Mouse (Mus musculus) embryonic facial prominence, embryonic 10.5 days (tissue): ENCODE measurements at regions not wholly inside any gene's neighbourhood (a gene's known extent, or its start where the extent isn't known, plus 50 kb on each side); places are given as distances from the start of the nearest gene placed in this dataset.

Source experiments
- DNase-seq: peaks from one replicate; pipeline ENCODE4 v3.0.0-alpha.2; 2017; ENCODE audit warnings: low spot score
- H3K27ac ChIP-seq: fragments of 300-500 bp; sonication (generic); replicated peaks from 2 replicates; pipeline ENCODE4 v1.5.1; 2016; ENCODE audit warnings: mild to moderate bottlenecking
- H3K27me3 ChIP-seq: fragments of 300-500 bp; sonication (generic); replicated peaks from 2 replicates; pipeline ENCODE4 v1.6.1; 2016; ENCODE audit warnings: low read depth, mild to moderate bottlenecking; ENCODE audit not compliant: poor library complexity, severe bottlenecking
- H3K36me3 ChIP-seq: fragments of 300-500 bp; sonication (generic); replicated peaks from 2 replicates; pipeline ENCODE4 v1.6.1; 2016; ENCODE audit warnings: mild to moderate bottlenecking, moderate library complexity
- H3K4me1 ChIP-seq: fragments of 300-500 bp; sonication (generic); 2 replicates; pipeline ENCODE4 v1.6.1; 2016
- H3K4me3 ChIP-seq: fragments of 300-500 bp; sonication (generic); 2 replicates; pipeline ENCODE4 v1.5.1; 2016; ENCODE audit warnings: mild to moderate bottlenecking, moderate library complexity
- H3K9me3 ChIP-seq: fragments of 300-500 bp; sonication (generic); 2 replicates; pipeline ENCODE4 v1.6.1; 2016; ENCODE audit warnings: mild to moderate bottlenecking
- WGBS: fragments of 180-500 bp; shearing (Covaris S2); methylation state at CpG from one replicate; pipeline ENCODE4 v1.1.7; 2016; 5-methylcytosine and 5-hydroxymethylcytosine counted together

- DNase-seq = no peak
- no peaks in the 10 kb centered on the region for H3K4me1 ChIP-seq
- H3K27ac ChIP-seq = no peak overlapping the region
- no peaks in the 10 kb centered on the region for H3K27me3 ChIP-seq
- H3K36me3 ChIP-seq = no peaks in the 10 kb centered on the region
- H3K4me3 ChIP-seq = no peak overlapping the region
- 90% methylated on average over 7 of the region's 7 CpGs for WGBS
- H3K9me3 ChIP-seq = peaks cover 4% of the 10 kb centered on the region; the same call in 1 of the 2 replicates
Measured at GRCm38 (mm10) chr5:127129495-127129894, 112.1 kb upstream of the Tmem132c start.

DNA sequence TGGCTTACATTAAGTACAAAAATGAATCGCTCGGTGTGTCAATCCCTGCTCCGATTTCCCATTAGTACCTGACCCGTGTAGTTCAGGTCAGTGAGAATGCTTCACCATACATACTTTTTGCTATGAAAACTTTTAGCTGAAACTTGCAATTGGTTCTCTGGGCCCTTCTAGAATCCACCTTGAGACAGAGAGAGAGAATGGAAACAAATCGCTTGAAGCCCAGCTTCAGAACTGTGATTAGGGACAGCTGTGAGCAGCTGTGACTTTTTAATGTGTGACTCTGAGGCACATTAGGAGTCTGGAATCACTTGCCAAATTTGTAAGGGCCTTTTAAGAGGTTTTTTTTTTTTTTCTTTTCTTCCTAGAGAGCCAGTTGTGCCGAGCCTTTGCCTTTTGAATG, 107.2 kb upstream of the Tmem132c start:
- Histone ChIP-seq H3K36me3 (no peaks in the 10 kb centered on the region), H3K4me3 (no peak overlapping the region), H3K27ac (no peak overlapping the region), H3K4me1 (peaks cover 13% of the 10 kb centered on the region), H3K27me3 (no peaks in the 10 kb centered on the region), H3K9me3 (peaks cover 4% of the 10 kb centered on the region; the same call in 1 of the 2 replicates)
- no peak for DNase-seq
- WGBS = 64% methylated on average over 6 of the region's 6 CpGs

- H3K4me3 ChIP-seq = no peak overlapping the region
- no peaks in the 10 kb centered on the region for H3K27me3 ChIP-seq
- no peaks in the 10 kb centered on the region for H3K9me3 ChIP-seq
- peaks cover 7% of the 10 kb centered on the region; the same call in 1 of the 2 replicates for H3K4me1 ChIP-seq
- 67% methylated on average over 2 of the region's 2 CpGs for WGBS
- H3K36me3 ChIP-seq = no peaks in the 10 kb centered on the region
- no peak overlapping the region for H3K27ac ChIP-seq
- no peak for DNase-seq
Measured at GRCm38 (mm10) chr5:127140651-127141050, 101.0 kb upstream of the Tmem132c start.

DNA sequence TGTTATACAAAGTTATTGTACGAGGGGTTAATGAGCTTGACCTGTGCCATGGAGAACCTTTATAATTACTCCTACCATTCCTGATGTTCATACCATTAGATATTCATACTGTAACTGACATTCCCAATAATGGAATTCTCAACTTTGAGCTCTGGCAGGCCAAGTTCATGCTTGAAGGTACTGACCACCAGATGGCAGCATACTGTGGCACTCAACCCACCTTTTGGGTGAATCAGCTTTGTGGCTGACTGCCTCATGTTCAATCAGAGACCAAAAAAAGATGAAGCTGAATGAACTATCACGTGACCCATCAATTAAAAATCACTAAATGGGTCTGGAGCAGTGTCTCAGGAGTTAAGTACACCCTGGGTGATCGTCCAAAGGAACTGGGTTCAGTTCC, 81.3 kb upstream of the Tmem132c start:
- Histone ChIP-seq H3K36me3 (no peaks in the 10 kb centered on the region), H3K27me3 (no peaks in the 10 kb centered on the region), H3K27ac (no peak overlapping the region), H3K9me3 (no peaks in the 10 kb centered on the region), H3K4me1 (no peaks in the 10 kb centered on the region), H3K4me3 (no peak overlapping the region)
- 44% methylated on average over 3 of the region's 3 CpGs for WGBS
- peak; percentile 36 for DNase-seq

- Histone ChIP-seq H3K4me1 (no peaks in the 10 kb centered on the region), H3K27me3 (no peaks in the 10 kb centered on the region), H3K4me3 (no peak overlapping the region), H3K9me3 (no peaks in the 10 kb centered on the region), H3K27ac (no peak overlapping the region), H3K36me3 (no peaks in the 10 kb centered on the region)
- WGBS = 74% methylated on average over 6 of the region's 6 CpGs
- DNase-seq = no peak
Measured at GRCm38 (mm10) chr5:127163376-127163775, 78.2 kb upstream of the Tmem132c start.

DNA sequence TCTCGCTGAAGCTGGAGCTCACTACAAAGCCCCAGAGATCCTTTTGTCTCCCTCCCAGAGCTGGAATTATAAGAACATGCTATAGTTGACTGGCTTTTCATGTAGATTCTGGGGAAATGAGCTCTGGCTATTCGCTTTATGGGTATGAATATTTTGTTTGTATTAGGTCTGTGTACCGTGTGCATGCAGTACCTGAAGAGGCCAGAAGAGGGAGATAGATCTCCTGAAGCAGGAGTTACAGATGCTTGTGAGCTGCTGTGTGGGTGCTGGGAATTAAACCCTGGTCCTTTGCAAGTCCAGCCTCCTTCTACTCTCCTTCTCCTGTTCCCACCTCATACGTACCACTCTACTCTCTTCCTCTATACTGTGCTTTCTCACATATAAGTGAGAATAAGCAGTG, 52.6 kb upstream of the Tmem132c start:
- Histone ChIP-seq H3K9me3 (peaks cover 11% of the 10 kb centered on the region; the same call in 1 of the 2 replicates), H3K27ac (no peak overlapping the region), H3K4me3 (no peak overlapping the region), H3K36me3 (no peaks in the 10 kb centered on the region), H3K4me1 (no peaks in the 10 kb centered on the region), H3K27me3 (no peaks in the 10 kb centered on the region)
- WGBS = 92% methylated on average over 4 of the region's 4 CpGs
- DNase-seq = no peak
